Mouse (Mus musculus): ENCODE measurements around the gene Map7.

GRCm38 (mm10) chr10:20281456-20281855, 133.2 kb downstream of the Map7 start:
- no peak for TF ChIP-seq CTCF (IDR thresholded peaks at IDR 0.05; ENCODE audit: borderline replicate concordance, insufficient read depth, low read length)
- no peak for TF ChIP-seq POLR2A (IDR thresholded peaks at IDR 0.05; ENCODE audit: low read depth, low read length)
